Mouse (Mus musculus): ENCODE data around the gene Snx18. TPM values are rescaled to one million over a fixed set of nuclear protein-coding genes. Genes with fewer than 3 reads are reported as not detected.

Snx18 gene
- 21.3 and 24.0 TPM in 2 replicates for polyA plus RNA-seq (2014; fragmentation: Nextera tagmentation; extraction: Ambion mirVana)

DNA sequence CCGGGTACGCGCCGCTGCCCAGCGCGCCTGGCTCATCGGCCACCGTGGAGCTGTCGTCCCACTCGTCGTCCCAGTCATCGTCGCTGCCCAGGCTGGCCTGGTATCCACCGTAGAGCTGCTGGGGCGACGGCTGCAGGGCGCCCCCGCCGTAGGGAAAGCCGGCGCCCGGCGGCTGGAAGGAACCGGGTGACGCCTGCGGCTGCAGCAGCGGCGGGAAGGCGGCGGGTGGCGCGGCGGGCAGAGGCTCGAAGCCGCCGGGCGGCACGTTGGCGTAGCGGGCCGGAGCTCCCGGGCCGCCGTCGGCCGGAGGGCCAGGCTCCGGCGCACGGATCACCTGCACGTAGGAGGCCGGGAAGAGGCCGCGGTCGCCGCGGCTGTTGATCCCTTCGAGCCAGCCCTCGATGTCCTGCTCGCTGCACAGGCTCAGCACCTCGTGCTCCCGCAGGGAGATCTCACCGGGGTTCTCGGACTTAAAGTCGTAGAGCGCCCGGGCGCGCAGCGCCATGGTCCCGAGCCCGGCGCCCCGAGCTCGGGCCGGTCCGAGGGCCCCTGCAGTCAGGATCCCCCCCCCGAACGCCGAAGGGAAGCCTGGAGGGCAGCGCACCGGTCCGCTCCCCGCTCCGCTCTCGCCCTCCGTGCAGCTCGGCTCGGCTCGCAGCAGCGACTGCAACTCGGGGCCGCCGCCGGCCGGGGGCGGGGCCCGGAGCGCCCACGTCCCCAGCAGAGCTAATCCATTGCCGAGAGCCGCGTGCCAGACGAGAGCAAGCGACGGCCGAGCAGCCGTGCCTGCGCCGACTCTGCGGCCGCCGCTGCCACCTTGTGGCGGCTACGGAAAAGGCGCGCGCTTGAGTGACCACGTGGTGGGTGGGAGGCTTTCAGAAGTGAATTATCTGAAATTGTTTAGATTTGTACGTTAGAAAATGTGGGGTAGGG, at the start of gene Snx18:
TSS of gene Snx18 (minus strand) at position 674 of the 933 bp plus-strand sequence.
- peak; percentile 91 for DNase-seq (ENCODE audit: low spot score)
- H3K36me3 ChIP-seq (ENCODE audit: control insufficient read depth, insufficient read depth, low read length) = 0 out of 2 replicates have a peak, but pooled peaks cover 5% of the 10 kb centered on the region
- WGBS = under 1% methylated on average over 116 of the region's 119 CpGs
- H3K4me1 ChIP-seq (replicated peaks; ENCODE audit: control insufficient read depth, insufficient read depth, low read length) = peaks cover 39% of the 10 kb centered on the region
- H3K9me3 ChIP-seq (ENCODE audit: control insufficient read depth, low read length) = no peaks in the 10 kb centered on the region
- no peaks in the 10 kb centered on the region for H3K27me3 ChIP-seq (replicated peaks; ENCODE audit: control insufficient read depth, insufficient read depth, low read length)
- peak within 1 kb of the TSS; percentile 92 for H3K4me2 ChIP-seq (ENCODE audit: low read length)
- ATAC-seq (replicated peaks; ENCODE audit: low FRiP score, low TSS enrichment, low read depth) = peak; percentile 95
- peak within 1 kb of the TSS; percentile 85 for H3K27ac ChIP-seq (ENCODE audit: low read depth)
- peak within 1 kb of the TSS; percentile 87 for H3K9ac ChIP-seq (ENCODE audit: low read length)
- peak within 1 kb of the TSS; percentile 78 for H3K4me3 ChIP-seq (ENCODE audit: low read depth, low read length)

DNA sequence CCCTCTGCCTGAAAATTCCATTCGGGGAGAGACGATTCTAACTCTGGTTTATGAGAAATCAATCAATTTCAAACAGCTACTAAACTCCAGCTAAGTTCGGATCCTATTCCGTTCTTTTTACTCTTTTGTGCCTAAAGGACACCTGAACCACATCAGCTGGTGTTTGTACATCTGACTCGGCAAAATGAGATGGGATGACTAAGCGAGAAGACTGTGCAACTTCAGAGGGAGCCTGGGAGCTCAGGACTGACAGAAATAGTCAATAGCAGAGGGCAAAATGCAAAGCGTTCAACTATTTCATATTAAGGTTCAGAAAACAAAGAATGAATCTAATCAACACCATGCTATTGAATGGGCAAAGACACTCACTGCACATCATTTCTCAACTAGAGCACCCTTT, 45.5 kb upstream of the Snx18 start:
- H3K4me2 ChIP-seq (ENCODE audit: low read length) = no peak overlapping the region
- H3K9me3 ChIP-seq (ENCODE audit: control insufficient read depth, low read length) = no peaks in the 10 kb centered on the region
- H3K4me3 ChIP-seq (ENCODE audit: low read depth, low read length) = no peak overlapping the region
- 73% methylated on average over 7 of the region's 7 CpGs for WGBS
- no peaks in the 10 kb centered on the region for H3K36me3 ChIP-seq (ENCODE audit: control insufficient read depth, insufficient read depth, low read length)
- no peaks in the 10 kb centered on the region; the same call in 1 of the 2 replicates for H3K4me1 ChIP-seq (replicated peaks; ENCODE audit: control insufficient read depth, insufficient read depth, low read length)
- DNase-seq (ENCODE audit: low spot score) (no peak), ATAC-seq (replicated peaks; ENCODE audit: low FRiP score, low TSS enrichment, low read depth) (no peak)
- no peaks in the 10 kb centered on the region for H3K27me3 ChIP-seq (replicated peaks; ENCODE audit: control insufficient read depth, insufficient read depth, low read length)
- H3K9ac ChIP-seq (ENCODE audit: low read length) = no peak overlapping the region
- H3K27ac ChIP-seq (ENCODE audit: low read depth) = no peak overlapping the region

DNA sequence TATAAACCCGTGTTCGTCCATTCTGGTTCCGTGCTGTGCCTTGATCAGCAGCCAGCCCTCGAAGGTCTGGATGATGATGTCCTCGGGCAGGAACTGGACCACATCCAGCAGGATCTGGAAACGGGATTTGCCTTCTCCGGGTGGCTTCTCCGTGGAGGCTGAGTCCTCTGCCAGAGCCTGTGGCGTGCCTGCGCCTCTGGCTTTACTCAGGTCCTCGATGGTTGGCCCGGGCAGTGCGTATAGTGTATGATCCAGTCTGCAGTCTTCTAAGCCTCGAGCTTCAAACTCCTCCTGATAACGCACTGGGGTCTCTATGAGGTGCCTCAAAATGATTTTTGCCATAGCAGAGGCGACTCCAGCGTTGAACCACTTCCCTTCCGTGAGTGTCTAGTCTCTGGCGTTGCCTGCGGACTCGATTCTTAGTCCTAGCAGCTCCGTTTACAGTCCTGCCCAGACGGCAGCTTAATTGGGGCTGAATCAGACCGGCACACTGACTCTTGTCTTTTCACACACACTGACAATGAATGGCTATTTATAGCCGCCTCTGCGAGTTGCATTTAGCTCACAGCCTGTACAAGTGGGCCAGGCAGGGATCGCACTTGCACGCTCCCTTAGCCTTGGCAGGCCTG, 44.9 kb upstream of the Snx18 start, which contains the start of gene Hspb3:
TSS of gene Hspb3 (minus strand) at position 526 of the 629 bp plus-strand sequence.
- Histone ChIP-seq H3K9ac (ENCODE audit: low read length) (no peak within 1 kb of the TSS), H3K4me1 (replicated peaks; ENCODE audit: control insufficient read depth, insufficient read depth, low read length) (no peaks in the 10 kb centered on the region; the same call in 1 of the 2 replicates), H3K27me3 (replicated peaks; ENCODE audit: control insufficient read depth, insufficient read depth, low read length) (no peaks in the 10 kb centered on the region), H3K27ac (ENCODE audit: low read depth) (no peak within 1 kb of the TSS), H3K4me2 (ENCODE audit: low read length) (0 out of 2 replicates have a peak within 1 kb of the TSS, but pooled peaks have one; percentile 11), H3K4me3 (ENCODE audit: low read depth, low read length) (no peak within 1 kb of the TSS), H3K9me3 (ENCODE audit: control insufficient read depth, low read length) (no peaks in the 10 kb centered on the region), H3K36me3 (ENCODE audit: control insufficient read depth, insufficient read depth, low read length) (no peaks in the 10 kb centered on the region)
- DNase-seq (ENCODE audit: low spot score) (no peak), ATAC-seq (replicated peaks; ENCODE audit: low FRiP score, low TSS enrichment, low read depth) (no peak)
- 58% methylated on average over 28 of the region's 28 CpGs for WGBS

DNA sequence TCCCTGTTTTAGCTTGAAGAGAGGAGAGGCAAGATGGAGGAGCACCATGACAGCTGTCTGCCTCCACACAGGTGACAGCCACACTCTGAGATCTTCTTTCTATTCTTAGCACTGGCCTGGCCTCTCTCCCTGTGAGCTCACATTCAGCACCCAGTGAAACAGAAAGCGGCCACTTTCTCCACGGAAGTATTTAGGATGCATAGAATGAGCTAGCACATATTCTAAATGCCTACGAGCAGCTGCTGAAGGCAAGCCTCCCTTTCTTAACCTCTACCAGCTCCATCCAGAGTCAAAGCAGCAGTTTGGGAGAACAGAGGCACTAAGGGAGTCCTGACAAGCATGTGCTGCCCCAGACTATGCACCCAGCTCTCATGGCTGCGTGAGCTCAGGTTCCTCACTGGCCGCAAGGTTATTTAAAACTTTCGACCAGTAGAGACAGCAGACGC, 43.5 kb upstream of the Snx18 start:
- Histone ChIP-seq H3K36me3 (ENCODE audit: control insufficient read depth, insufficient read depth, low read length) (no peaks in the 10 kb centered on the region), H3K27ac (ENCODE audit: low read depth) (no peak overlapping the region), H3K4me2 (ENCODE audit: low read length) (no peak overlapping the region), H3K9ac (ENCODE audit: low read length) (no peak overlapping the region), H3K9me3 (ENCODE audit: control insufficient read depth, low read length) (no peaks in the 10 kb centered on the region), H3K27me3 (replicated peaks; ENCODE audit: control insufficient read depth, insufficient read depth, low read length) (no peaks in the 10 kb centered on the region), H3K4me3 (ENCODE audit: low read depth, low read length) (no peak overlapping the region), H3K4me1 (replicated peaks; ENCODE audit: control insufficient read depth, insufficient read depth, low read length) (no peaks in the 10 kb centered on the region; the same call in 1 of the 2 replicates)
- ATAC-seq (replicated peaks; ENCODE audit: low FRiP score, low TSS enrichment, low read depth) (no peak), DNase-seq (ENCODE audit: low spot score) (no peak)
- WGBS = 50% methylated on average over 7 of the region's 7 CpGs

DNA sequence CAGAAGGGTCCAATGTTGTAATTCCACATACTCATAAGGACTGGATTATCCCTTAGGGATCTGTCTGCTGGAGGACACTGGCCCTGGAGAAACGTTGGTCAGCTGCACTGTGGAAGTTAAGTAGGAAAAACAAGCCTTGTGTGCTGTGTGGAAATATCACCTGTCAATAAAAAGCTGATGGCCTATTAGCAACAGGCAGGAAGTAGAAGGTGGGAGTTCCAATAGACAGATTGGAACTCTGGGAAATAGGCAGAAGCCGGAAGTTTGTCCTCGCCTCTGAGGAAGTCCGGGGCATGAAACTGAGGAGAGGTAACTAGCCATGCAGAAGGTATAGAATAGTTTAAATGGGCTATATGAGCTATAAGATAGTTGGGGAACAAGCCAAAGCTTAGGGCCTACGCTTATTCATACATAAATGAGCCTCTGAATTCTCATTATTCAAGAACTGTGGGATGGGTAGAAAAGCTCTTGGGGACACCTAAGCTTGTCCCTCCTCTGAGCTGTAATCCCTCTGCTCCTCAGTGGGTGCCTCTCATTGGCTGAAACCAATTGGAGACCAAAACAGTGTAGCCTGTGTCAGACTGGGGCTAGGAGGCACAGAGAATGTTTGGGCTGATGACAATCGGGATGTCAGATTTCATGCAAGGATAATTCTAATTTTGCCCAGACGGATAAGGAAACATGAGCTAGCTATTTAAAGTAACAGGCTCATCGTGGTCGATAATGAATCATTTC, 42.4 kb upstream of the Snx18 start:
- ATAC-seq (replicated peaks; ENCODE audit: low FRiP score, low TSS enrichment, low read depth) (no peak), DNase-seq (ENCODE audit: low spot score) (no peak)
- H3K27ac ChIP-seq (ENCODE audit: low read depth) = no peak overlapping the region
- no peaks in the 10 kb centered on the region for H3K9me3 ChIP-seq (ENCODE audit: control insufficient read depth, low read length)
- H3K36me3 ChIP-seq (ENCODE audit: control insufficient read depth, insufficient read depth, low read length) = no peaks in the 10 kb centered on the region
- H3K27me3 ChIP-seq (replicated peaks; ENCODE audit: control insufficient read depth, insufficient read depth, low read length) = no peaks in the 10 kb centered on the region
- WGBS = 88% methylated on average over 9 of the region's 9 CpGs
- no peak overlapping the region for H3K4me3 ChIP-seq (ENCODE audit: low read depth, low read length)
- H3K4me2 ChIP-seq (ENCODE audit: low read length) = no peak overlapping the region
- no peak overlapping the region for H3K9ac ChIP-seq (ENCODE audit: low read length)
- no peaks in the 10 kb centered on the region; the same call in 1 of the 2 replicates for H3K4me1 ChIP-seq (replicated peaks; ENCODE audit: control insufficient read depth, insufficient read depth, low read length)

DNA sequence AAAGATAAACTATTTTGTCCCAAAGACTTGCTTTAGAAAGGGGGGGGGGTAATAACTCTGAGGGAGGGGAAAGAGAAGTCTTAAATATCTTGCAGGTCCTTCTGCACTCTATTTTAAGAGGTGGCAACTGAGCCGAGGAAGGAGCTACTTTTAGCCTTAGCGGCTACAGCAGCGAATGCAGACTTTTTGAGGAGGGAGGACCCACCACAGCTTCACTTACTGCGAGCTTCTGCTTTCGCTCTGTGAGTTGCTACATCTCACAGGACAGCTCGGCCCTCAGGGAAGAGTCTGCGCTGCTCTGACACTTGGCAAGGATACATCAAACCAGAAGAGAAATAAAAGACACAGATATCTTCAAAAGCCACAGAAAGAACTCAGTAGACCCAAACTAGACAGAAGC, 38.8 kb upstream of the Snx18 start:
- WGBS = 75% methylated on average over 7 of the region's 7 CpGs
- no peak overlapping the region for H3K4me3 ChIP-seq (ENCODE audit: low read depth, low read length)
- DNase-seq (ENCODE audit: low spot score) (no peak), ATAC-seq (replicated peaks; ENCODE audit: low FRiP score, low TSS enrichment, low read depth) (no peak)
- H3K36me3 ChIP-seq (ENCODE audit: control insufficient read depth, insufficient read depth, low read length) = no peaks in the 10 kb centered on the region
- H3K9me3 ChIP-seq (ENCODE audit: control insufficient read depth, low read length) = no peaks in the 10 kb centered on the region
- no peaks in the 10 kb centered on the region for H3K27me3 ChIP-seq (replicated peaks; ENCODE audit: control insufficient read depth, insufficient read depth, low read length)
- H3K4me1 ChIP-seq (replicated peaks; ENCODE audit: control insufficient read depth, insufficient read depth, low read length) = no peaks in the 10 kb centered on the region
- H3K9ac ChIP-seq (ENCODE audit: low read length) = no peak overlapping the region
- no peak overlapping the region for H3K4me2 ChIP-seq (ENCODE audit: low read length)
- no peak overlapping the region for H3K27ac ChIP-seq (ENCODE audit: low read depth)

DNA sequence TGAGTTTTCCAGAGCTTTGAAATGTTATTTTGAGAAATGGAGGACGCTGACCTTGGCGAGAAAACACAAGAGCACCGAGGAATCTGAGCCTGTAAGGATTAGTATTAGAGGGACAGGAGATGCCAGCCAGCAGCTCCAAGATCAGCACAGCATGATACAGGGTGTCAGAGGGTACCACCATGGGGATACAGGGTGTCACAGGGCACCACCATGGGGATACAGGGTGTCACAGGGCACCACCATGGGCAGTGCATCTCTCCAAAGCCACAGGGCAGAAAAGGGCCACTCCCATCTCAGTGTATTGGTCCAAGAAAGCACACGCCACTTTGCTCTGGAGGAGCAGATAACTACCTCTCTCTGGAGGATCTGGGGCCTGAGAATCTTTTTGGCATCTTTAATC, 38.3 kb upstream of the Snx18 start:
- Histone ChIP-seq H3K4me3 (ENCODE audit: low read depth, low read length) (no peak overlapping the region), H3K27me3 (replicated peaks; ENCODE audit: control insufficient read depth, insufficient read depth, low read length) (no peaks in the 10 kb centered on the region), H3K27ac (ENCODE audit: low read depth) (no peak overlapping the region), H3K36me3 (ENCODE audit: control insufficient read depth, insufficient read depth, low read length) (no peaks in the 10 kb centered on the region), H3K4me2 (ENCODE audit: low read length) (no peak overlapping the region), H3K9me3 (ENCODE audit: control insufficient read depth, low read length) (no peaks in the 10 kb centered on the region), H3K9ac (ENCODE audit: low read length) (no peak overlapping the region), H3K4me1 (replicated peaks; ENCODE audit: control insufficient read depth, insufficient read depth, low read length) (no peaks in the 10 kb centered on the region)
- WGBS = 81% methylated on average over 4 of the region's 4 CpGs
- DNase-seq (ENCODE audit: low spot score) (no peak), ATAC-seq (replicated peaks; ENCODE audit: low FRiP score, low TSS enrichment, low read depth) (no peak)

DNA sequence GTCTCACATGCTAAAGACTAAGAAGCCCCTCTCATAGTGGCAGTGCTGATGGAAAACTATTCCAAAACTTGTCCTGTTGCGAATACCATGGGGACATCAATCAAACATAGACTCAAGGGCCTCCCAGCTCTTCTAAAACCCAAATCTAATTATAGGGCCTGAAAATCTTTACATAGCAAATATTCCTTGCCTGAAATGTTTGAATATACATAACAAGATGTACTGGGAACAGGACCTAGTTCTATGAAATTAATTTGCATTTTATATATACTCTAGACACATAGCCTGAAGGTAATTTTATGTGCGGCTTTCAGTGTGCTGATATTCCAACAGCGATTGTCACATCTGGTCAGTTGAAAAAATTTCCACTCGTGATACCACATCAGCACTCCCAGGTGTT, 37.1 kb upstream of the Snx18 start:
- Histone ChIP-seq H3K4me3 (ENCODE audit: low read depth, low read length) (no peak overlapping the region), H3K27me3 (replicated peaks; ENCODE audit: control insufficient read depth, insufficient read depth, low read length) (no peaks in the 10 kb centered on the region), H3K27ac (ENCODE audit: low read depth) (no peak overlapping the region), H3K9me3 (ENCODE audit: control insufficient read depth, low read length) (no peaks in the 10 kb centered on the region), H3K4me2 (ENCODE audit: low read length) (no peak overlapping the region), H3K36me3 (ENCODE audit: control insufficient read depth, insufficient read depth, low read length) (no peaks in the 10 kb centered on the region), H3K9ac (ENCODE audit: low read length) (no peak overlapping the region), H3K4me1 (replicated peaks; ENCODE audit: control insufficient read depth, insufficient read depth, low read length) (no peaks in the 10 kb centered on the region)
- DNase-seq (ENCODE audit: low spot score) (no peak), ATAC-seq (replicated peaks; ENCODE audit: low FRiP score, low TSS enrichment, low read depth) (no peak)
- 89% methylated on average over 4 of the region's 4 CpGs for WGBS
